Mouse (Mus musculus): ENCODE measurements at regions not wholly inside any gene's neighbourhood (a gene's known extent, or its start where the extent isn't known, plus 50 kb on each side); places are given as distances from the start of the nearest gene placed in this dataset.

GRCm38 (mm10) chr4:84209538-84209937 lies 465.5 kb downstream of the Bnc2 start:
- ATAC-seq (ENCODE audit: low FRiP score, low TSS enrichment) (no peak), DNase-seq (no peak)
- no peak overlapping the region for H3K9ac ChIP-seq (replicated peaks; ENCODE audit: low read length)
- no peaks in the 10 kb centered on the region for H3K9me3 ChIP-seq (ENCODE audit: control insufficient read depth, low read length)
- H3K27me3 ChIP-seq (ENCODE audit: control insufficient read depth, insufficient read depth, low read length), result no peaks in the 10 kb centered on the region
- H3K4me2 ChIP-seq (ENCODE audit: low read length), result no peak overlapping the region
- H3K4me3 ChIP-seq (replicated peaks; ENCODE audit: low read depth, low read length), result no peak overlapping the region
- H3K36me3 ChIP-seq (ENCODE audit: control insufficient read depth, insufficient read depth, low read length), result no peaks in the 10 kb centered on the region
- no peak overlapping the region for H3K27ac ChIP-seq (replicated peaks; ENCODE audit: low read depth, low read length)
- H3K4me1 ChIP-seq (ENCODE audit: control insufficient read depth, insufficient read depth, low read length), result no peaks in the 10 kb centered on the region
- WGBS, result 87% methylated on average over 2 of the region's 2 CpGs

GRCm38 (mm10) chr4:84211311-84211875 lies 463.7 kb downstream of the Bnc2 start:
- H3K4me1 ChIP-seq (ENCODE audit: control insufficient read depth, insufficient read depth, low read length), result no peaks in the 10 kb centered on the region
- no peaks in the 10 kb centered on the region for H3K27me3 ChIP-seq (ENCODE audit: control insufficient read depth, insufficient read depth, low read length)
- ATAC-seq (ENCODE audit: low FRiP score, low TSS enrichment), result no peak
- no peak overlapping the region for H3K4me3 ChIP-seq (replicated peaks; ENCODE audit: low read depth, low read length)
- H3K27ac ChIP-seq (replicated peaks; ENCODE audit: low read depth, low read length), result no peak overlapping the region
- H3K36me3 ChIP-seq (ENCODE audit: control insufficient read depth, insufficient read depth, low read length), result no peaks in the 10 kb centered on the region
- peak; percentile 56 for DNase-seq
- H3K4me2 ChIP-seq (ENCODE audit: low read length), result no peak overlapping the region
- no peaks in the 10 kb centered on the region for H3K9me3 ChIP-seq (ENCODE audit: control insufficient read depth, low read length)
- no peak overlapping the region for H3K9ac ChIP-seq (replicated peaks; ENCODE audit: low read length)
- WGBS, result 24% methylated on average over 11 of the region's 11 CpGs

GRCm38 (mm10) chr4:84212004-84212403 lies 463.1 kb downstream of the Bnc2 start:
- Histone ChIP-seq H3K27ac (replicated peaks; ENCODE audit: low read depth, low read length) (no peak overlapping the region), H3K27me3 (ENCODE audit: control insufficient read depth, insufficient read depth, low read length) (no peaks in the 10 kb centered on the region), H3K4me3 (replicated peaks; ENCODE audit: low read depth, low read length) (no peak overlapping the region), H3K36me3 (ENCODE audit: control insufficient read depth, insufficient read depth, low read length) (no peaks in the 10 kb centered on the region), H3K4me2 (ENCODE audit: low read length) (no peak overlapping the region), H3K4me1 (ENCODE audit: control insufficient read depth, insufficient read depth, low read length) (no peaks in the 10 kb centered on the region), H3K9me3 (ENCODE audit: control insufficient read depth, low read length) (no peaks in the 10 kb centered on the region), H3K9ac (replicated peaks; ENCODE audit: low read length) (no peak overlapping the region)
- DNase-seq (peak; percentile 26), ATAC-seq (ENCODE audit: low FRiP score, low TSS enrichment) (no peak)
- 54% methylated on average over 6 of the region's 6 CpGs for WGBS

GRCm38 (mm10) chr4:84214523-84214922 lies 460.6 kb downstream of the Bnc2 start:
- Histone ChIP-seq H3K36me3 (ENCODE audit: control insufficient read depth, insufficient read depth, low read length) (no peaks in the 10 kb centered on the region), H3K9me3 (ENCODE audit: control insufficient read depth, low read length) (no peaks in the 10 kb centered on the region), H3K9ac (replicated peaks; ENCODE audit: low read length) (no peak overlapping the region), H3K4me3 (replicated peaks; ENCODE audit: low read depth, low read length) (no peak overlapping the region), H3K27ac (replicated peaks; ENCODE audit: low read depth, low read length) (no peak overlapping the region), H3K4me2 (ENCODE audit: low read length) (no peak overlapping the region), H3K4me1 (ENCODE audit: control insufficient read depth, insufficient read depth, low read length) (no peaks in the 10 kb centered on the region), H3K27me3 (ENCODE audit: control insufficient read depth, insufficient read depth, low read length) (no peaks in the 10 kb centered on the region)
- ATAC-seq (ENCODE audit: low FRiP score, low TSS enrichment) (no peak), DNase-seq (no peak)
- WGBS, result 88% methylated on average over 8 of the region's 8 CpGs

- H3K27me3 ChIP-seq (ENCODE audit: control insufficient read depth, insufficient read depth, low read length), result no peaks in the 10 kb centered on the region
- H3K27ac ChIP-seq (replicated peaks; ENCODE audit: low read depth, low read length), result no peak overlapping the region
- no peaks in the 10 kb centered on the region for H3K36me3 ChIP-seq (ENCODE audit: control insufficient read depth, insufficient read depth, low read length)
- ATAC-seq (ENCODE audit: low FRiP score, low TSS enrichment) (no peak), DNase-seq (no peak)
- no peak overlapping the region for H3K4me3 ChIP-seq (replicated peaks; ENCODE audit: low read depth, low read length)
- H3K4me2 ChIP-seq (ENCODE audit: low read length), result no peak overlapping the region
- no peaks in the 10 kb centered on the region for H3K4me1 ChIP-seq (ENCODE audit: control insufficient read depth, insufficient read depth, low read length)
- no peaks in the 10 kb centered on the region for H3K9me3 ChIP-seq (ENCODE audit: control insufficient read depth, low read length)
- no peak overlapping the region for H3K9ac ChIP-seq (replicated peaks; ENCODE audit: low read length)
- 91% methylated on average over 4 of the region's 4 CpGs for WGBS
These were observed 456.1 kb downstream of the Bnc2 start for GRCm38 (mm10) chr4:84218961-84219360.

GRCm38 (mm10) chr4:84222057-84222717 lies 452.9 kb downstream of the Bnc2 start:
- Histone ChIP-seq H3K4me1 (ENCODE audit: control insufficient read depth, insufficient read depth, low read length) (no peaks in the 10 kb centered on the region), H3K27ac (replicated peaks; ENCODE audit: low read depth, low read length) (no peak overlapping the region), H3K4me2 (ENCODE audit: low read length) (no peak overlapping the region), H3K4me3 (replicated peaks; ENCODE audit: low read depth, low read length) (no peak overlapping the region), H3K9ac (replicated peaks; ENCODE audit: low read length) (no peak overlapping the region), H3K27me3 (ENCODE audit: control insufficient read depth, insufficient read depth, low read length) (no peaks in the 10 kb centered on the region), H3K9me3 (ENCODE audit: control insufficient read depth, low read length) (no peaks in the 10 kb centered on the region), H3K36me3 (ENCODE audit: control insufficient read depth, insufficient read depth, low read length) (no peaks in the 10 kb centered on the region)
- 27% methylated on average over 4 of the region's 4 CpGs for WGBS
- ATAC-seq (ENCODE audit: low FRiP score, low TSS enrichment) (no peak), DNase-seq (no peak)

- Histone ChIP-seq H3K36me3 (ENCODE audit: control insufficient read depth, insufficient read depth, low read length) (no peaks in the 10 kb centered on the region), H3K27ac (replicated peaks; ENCODE audit: low read depth, low read length) (no peak overlapping the region), H3K4me3 (replicated peaks; ENCODE audit: low read depth, low read length) (no peak overlapping the region), H3K9ac (replicated peaks; ENCODE audit: low read length) (no peak overlapping the region), H3K4me2 (ENCODE audit: low read length) (no peak overlapping the region), H3K9me3 (ENCODE audit: control insufficient read depth, low read length) (no peaks in the 10 kb centered on the region), H3K4me1 (ENCODE audit: control insufficient read depth, insufficient read depth, low read length) (no peaks in the 10 kb centered on the region), H3K27me3 (ENCODE audit: control insufficient read depth, insufficient read depth, low read length) (no peaks in the 10 kb centered on the region)
- no peak for ATAC-seq (ENCODE audit: low FRiP score, low TSS enrichment)
- DNase-seq, result no peak
- 68% methylated on average over 11 of the region's 11 CpGs for WGBS
These were observed 452.2 kb downstream of the Bnc2 start for GRCm38 (mm10) chr4:84222805-84223335.

GRCm38 (mm10) chr4:84224556-84224955 lies 450.5 kb downstream of the Bnc2 start:
- Histone ChIP-seq H3K4me2 (ENCODE audit: low read length) (no peak overlapping the region), H3K4me1 (ENCODE audit: control insufficient read depth, insufficient read depth, low read length) (no peaks in the 10 kb centered on the region), H3K4me3 (replicated peaks; ENCODE audit: low read depth, low read length) (no peak overlapping the region), H3K9ac (replicated peaks; ENCODE audit: low read length) (no peak overlapping the region), H3K9me3 (ENCODE audit: control insufficient read depth, low read length) (no peaks in the 10 kb centered on the region), H3K36me3 (ENCODE audit: control insufficient read depth, insufficient read depth, low read length) (no peaks in the 10 kb centered on the region), H3K27me3 (ENCODE audit: control insufficient read depth, insufficient read depth, low read length) (no peaks in the 10 kb centered on the region), H3K27ac (replicated peaks; ENCODE audit: low read depth, low read length) (no peak overlapping the region)
- no peak for DNase-seq
- 75% methylated on average over 6 of the region's 6 CpGs for WGBS
- ATAC-seq (ENCODE audit: low FRiP score, low TSS enrichment), result no peak
